Mouse (Mus musculus): ENCODE measurements around the gene Itk.
"Not testable (repeated sequence)": the region's sequence is repeated elsewhere in the genome, so short reads cannot be mapped to it uniquely, and the experiment has no call there.

Gene Itk

GRCm38 (mm10) chr11:46389336-46390117, at the start of gene Itk:
Gene Itk (minus strand): TSS chr11:46389515.
- DNase-seq, result no peak

- peak; percentile 67 for DNase-seq
Observed at GRCm38 (mm10) chr11:46437459-46438000, 48.2 kb upstream of the Itk start.

- DNase-seq, result peak; percentile 97
Observed at GRCm38 (mm10) chr11:46436760-46437458, 47.6 kb upstream of the Itk start, which contains the start of gene Med7. Gene Med7 (plus strand): TSS chr11:46436925.

- DNase-seq, result peak; percentile 11
Observed at GRCm38 (mm10) chr11:46435363-46435762, 46.0 kb upstream of the Itk start.

GRCm38 (mm10) chr11:46431129-46431528, 41.8 kb upstream of the Itk start:
- DNase-seq, result peak; percentile 81

- no peak for DNase-seq
Observed at GRCm38 (mm10) chr11:46430123-46430522, 40.8 kb upstream of the Itk start.

GRCm38 (mm10) chr11:46428131-46428530, 38.8 kb upstream of the Itk start:
- not testable (repeated sequence) for DNase-seq

GRCm38 (mm10) chr11:46421086-46421888, 32.0 kb upstream of the Itk start:
- DNase-seq, result no peak

GRCm38 (mm10) chr11:46418860-46419259, 29.5 kb upstream of the Itk start:
- no peak for DNase-seq

GRCm38 (mm10) chr11:46418438-46418837, 29.1 kb upstream of the Itk start:
- no peak for DNase-seq

- DNase-seq, result no peak
Observed at GRCm38 (mm10) chr11:46410018-46410563, 20.8 kb upstream of the Itk start.

- no peak for DNase-seq
Observed at GRCm38 (mm10) chr11:46406721-46407120, 17.4 kb upstream of the Itk start.

GRCm38 (mm10) chr11:46404986-46405385, 15.7 kb upstream of the Itk start:
- no peak for DNase-seq

GRCm38 (mm10) chr11:46401555-46401954, 12.2 kb upstream of the Itk start:
- no peak for DNase-seq

GRCm38 (mm10) chr11:46398933-46399383, 9.6 kb upstream of the Itk start:
- DNase-seq, result no peak

GRCm38 (mm10) chr11:46398473-46398872, 9.2 kb upstream of the Itk start:
- DNase-seq, result no peak

- no peak for DNase-seq
Observed at GRCm38 (mm10) chr11:46397900-46398299, 8.6 kb upstream of the Itk start.

GRCm38 (mm10) chr11:46396860-46397179, 7.5 kb upstream of the Itk start:
- DNase-seq, result no peak

GRCm38 (mm10) chr11:46396167-46396859, 7.0 kb upstream of the Itk start, which contains the start of gene Fam71b:
Gene Fam71b (plus strand): TSS chr11:46396559.
- peak; percentile 35 for DNase-seq

- DNase-seq, result no peak
Observed at GRCm38 (mm10) chr11:46395698-46396097, 6.4 kb upstream of the Itk start.

- no peak for DNase-seq
Observed at GRCm38 (mm10) chr11:46395088-46395487, 5.8 kb upstream of the Itk start.

- no peak for DNase-seq
Observed at GRCm38 (mm10) chr11:46393413-46393812, 4.1 kb upstream of the Itk start.

Data from liver (tissue).